Mouse (Mus musculus) lung, adult 2 months (tissue): ENCODE measurements around the gene 1700042G07Rik.

ENCODE experiments used
- CTCF ChIP-seq: fragments of 200-500 bp; IDR thresholded peaks from 2 replicates; pipeline ENCODE4 v1.5.1; 2011; ENCODE audit warnings: mild to moderate bottlenecking, low read length, control low read depth; ENCODE audit not compliant: insufficient read depth
- POLR2A ChIP-seq: fragments of 200-500 bp; IDR thresholded peaks from 2 replicates; pipeline ENCODE4 v1.6.1; 2011; ENCODE audit warnings: low read depth, mild to moderate bottlenecking, control low read depth, low read length, borderline replicate concordance; ENCODE audit errors: extremely low read depth

GRCm38 (mm10) chr4:116151238-116151637 is 21.9 kb upstream of the 1700042G07Rik start, which contains the start of gene Lurap1:
- TF ChIP-seq CTCF (no peak), POLR2A (no peak)
